Mouse (Mus musculus) central nervous system, embryonic 11.5 days (tissue): ENCODE data around the gene Zfp2. TPM values are rescaled to one million over a fixed set of nuclear protein-coding genes. Genes with fewer than 3 reads are reported as not detected.

Experiments
- polyA plus RNA-seq: library from polyadenylated mRNA; depleted of rRNA; stranded (reverse); fragments of >200 nt; gene quantifications from 2 replicates; pipeline ENCODE4 v1.2.3, GENCODE M21; 2012; rRNA removed

Gene Zfp2
- polyA plus RNA-seq, result 12.4 and 15.0 TPM in 2 replicates

GRCm38 (mm10) chr11:50915671-50916320 lies at the start of gene Zfp2:
TSS of gene Zfp2 (minus strand) at chr11:50916165.

GRCm38 (mm10) chr11:50953665-50954064 lies 37.7 kb upstream of the Zfp2 start, which contains the start of gene Prop1:
TSS of gene Prop1 (minus strand) at chr11:50953765.

GRCm38 (mm10) chr11:50943506-50943905 lies 27.5 kb upstream of the Zfp2 start, which contains the start of gene 4933414I15Rik:
TSS of gene 4933414I15Rik (minus strand) at chr11:50943765.

GRCm38 (mm10) chr11:50931451-50931866 lies 15.5 kb upstream of the Zfp2 start, which contains the start of gene Zfp354b:
TSS of gene Zfp354b (minus strand) at chr11:50931633.

GRCm38 (mm10) chr11:50887390-50888128 lies 28.4 kb downstream of the Zfp2 start, which contains the start of gene Zfp454:
TSS of gene Zfp454 (minus strand) at chr11:50887651.

GRCm38 (mm10) chr11:50850177-50850735 lies 65.7 kb downstream of the Zfp2 start, which contains the start of gene Grm6:
TSS of gene Grm6 (plus strand) at chr11:50850685.

Other genes starting within 250 kb of the Zfp2 start
- 19.6 and 29.6 TPM in 2 replicates for gene Zfp354c, start 88.4 kb downstream of the Zfp2 start, polyA plus RNA-seq
- 0.91 and 1.1 TPM in 2 replicates for gene Zfp879, start 74.6 kb downstream of the Zfp2 start, polyA plus RNA-seq
- gene Grm6, start 65.5 kb downstream of the Zfp2 start, polyA plus RNA-seq, result 0.08 and 0.15 TPM in 2 replicates
- 10.3 and 14.6 TPM in 2 replicates for gene Zfp454, start 28.5 kb downstream of the Zfp2 start, polyA plus RNA-seq
- 0.83 and 1.2 TPM in 2 replicates for gene Zfp354b, start 15.5 kb upstream of the Zfp2 start, polyA plus RNA-seq
- not detected in 2 replicates for gene 4933414I15Rik, start 27.6 kb upstream of the Zfp2 start, polyA plus RNA-seq
- gene Prop1, start 37.6 kb upstream of the Zfp2 start, polyA plus RNA-seq, result 0.15 and 0.17 TPM in 2 replicates
- not detected in 2 replicates for gene Olfr1378, start 50.4 kb upstream of the Zfp2 start, polyA plus RNA-seq
- gene Olfr1377, start 65.8 kb upstream of the Zfp2 start, polyA plus RNA-seq, result 0.09 TPM in 1 of 2 replicates, not detected in the other
- not detected in 2 replicates for gene Olfr51, start 87.4 kb upstream of the Zfp2 start, polyA plus RNA-seq
- gene Olfr54, start 98.1 kb upstream of the Zfp2 start, polyA plus RNA-seq, result not detected in 2 replicates
- gene Olfr1375, start 131.9 kb upstream of the Zfp2 start, polyA plus RNA-seq, result not detected in 2 replicates
- 9.7 and 12.6 TPM in 2 replicates for gene Zfp354a, start 143.1 kb upstream of the Zfp2 start, polyA plus RNA-seq